Mouse (Mus musculus) thymus, adult 2 months (tissue): ENCODE measurements around the gene Srpk2.

ENCODE experiments used
- CTCF ChIP-seq: fragments of 200-500 bp; IDR thresholded peaks from 2 replicates; pipeline ENCODE4 v1.5.1; 2012; ENCODE audit warnings: mild to moderate bottlenecking, control low read depth, low read length, moderate library complexity, borderline replicate concordance; ENCODE audit not compliant: control insufficient read depth, poor library complexity, insufficient read depth; ENCODE audit errors: extremely low read depth
- POLR2A ChIP-seq: fragments of 200-500 bp; IDR thresholded peaks from 2 replicates; pipeline ENCODE4 v1.6.1; 2012; ENCODE audit warnings: mild to moderate bottlenecking, low read length, control low read depth, moderate library complexity; ENCODE audit not compliant: control insufficient read depth, poor library complexity, insufficient read depth; ENCODE audit errors: extremely low read depth

DNA sequence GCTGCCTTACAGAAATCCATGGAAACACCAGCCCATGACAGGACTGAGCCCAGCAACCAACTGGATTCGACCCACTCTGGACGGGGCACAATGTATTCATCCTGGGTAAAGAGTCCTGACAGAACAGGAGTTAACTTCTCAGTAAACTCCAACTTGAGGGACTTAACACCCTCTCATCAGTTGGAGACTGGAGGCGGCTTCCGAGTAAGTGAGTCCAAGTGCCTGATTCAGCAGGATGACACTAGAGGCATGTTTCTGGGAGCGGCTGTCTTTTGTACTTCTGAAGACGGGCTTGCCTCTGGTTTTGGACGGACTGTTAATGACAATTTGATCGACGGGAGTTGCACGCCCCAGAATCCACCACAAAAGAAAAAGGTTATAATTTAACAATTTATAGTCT is 186.5 kb downstream of the Srpk2 start:
- TF ChIP-seq POLR2A (no peak), CTCF (no peak)
